Mouse (Mus musculus): ENCODE data around the gene Chst15. TPM values are rescaled to one million over a fixed set of nuclear protein-coding genes. Genes with fewer than 3 reads are reported as not detected.
A peak's percentile ranks its signal among the peaks of the same experiment; 100 is the strongest.

Gene Chst15
- polyA plus RNA-seq, 1 experiment from 2014 or later, result 13.6 TPM

DNA sequence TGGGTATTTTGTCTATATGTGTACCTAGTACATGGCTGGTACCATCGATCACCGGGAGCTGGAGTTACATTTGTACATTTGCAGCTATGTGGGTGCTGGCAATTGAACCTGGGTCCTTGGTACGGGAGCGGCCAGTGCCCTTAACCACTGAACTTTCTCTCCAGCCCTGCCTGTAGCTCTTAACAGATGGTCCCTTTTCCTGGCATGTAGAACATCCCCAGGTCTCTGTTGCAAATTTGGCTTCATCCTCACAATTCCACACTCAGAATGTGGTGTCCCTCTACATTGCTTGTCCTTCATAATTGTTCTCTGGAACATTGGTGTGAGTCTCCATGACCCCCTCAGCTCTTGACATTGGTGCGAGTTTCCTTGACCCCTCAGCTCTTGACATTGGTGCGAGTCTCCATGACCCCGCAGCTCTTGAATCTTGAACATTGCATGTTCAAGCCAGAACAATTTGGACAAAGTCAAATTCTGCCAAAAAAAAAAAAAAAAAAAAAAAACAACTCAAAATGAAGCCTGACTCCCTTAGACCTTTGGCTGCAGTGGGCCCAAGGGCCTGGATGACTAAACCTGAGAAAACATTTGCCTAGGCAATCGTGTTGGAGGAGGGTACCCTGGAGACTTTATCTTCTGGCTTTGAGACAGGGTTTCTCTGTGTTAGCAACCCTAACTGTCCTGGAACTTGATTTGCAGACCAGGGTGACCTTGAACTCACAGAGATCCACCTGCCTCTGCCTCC, 10.2 kb downstream of the Chst15 start:
- Histone ChIP-seq H3K9me3 (replicated peaks) (no peaks in the 10 kb centered on the region), H3K9ac (no peak overlapping the region), H3K27ac (no peak overlapping the region), H3K4me2 (no peak overlapping the region), H3K36me3 (ENCODE audit: poor library complexity, severe bottlenecking) (no peaks in the 10 kb centered on the region), H3K4me3 (no peak overlapping the region), H3K27me3 (no peaks in the 10 kb centered on the region), H3K4me1 (peaks cover 26% of the 10 kb centered on the region)
- 95% methylated on average over 8 of the region's 8 CpGs for WGBS
- no peak for ATAC-seq

DNA sequence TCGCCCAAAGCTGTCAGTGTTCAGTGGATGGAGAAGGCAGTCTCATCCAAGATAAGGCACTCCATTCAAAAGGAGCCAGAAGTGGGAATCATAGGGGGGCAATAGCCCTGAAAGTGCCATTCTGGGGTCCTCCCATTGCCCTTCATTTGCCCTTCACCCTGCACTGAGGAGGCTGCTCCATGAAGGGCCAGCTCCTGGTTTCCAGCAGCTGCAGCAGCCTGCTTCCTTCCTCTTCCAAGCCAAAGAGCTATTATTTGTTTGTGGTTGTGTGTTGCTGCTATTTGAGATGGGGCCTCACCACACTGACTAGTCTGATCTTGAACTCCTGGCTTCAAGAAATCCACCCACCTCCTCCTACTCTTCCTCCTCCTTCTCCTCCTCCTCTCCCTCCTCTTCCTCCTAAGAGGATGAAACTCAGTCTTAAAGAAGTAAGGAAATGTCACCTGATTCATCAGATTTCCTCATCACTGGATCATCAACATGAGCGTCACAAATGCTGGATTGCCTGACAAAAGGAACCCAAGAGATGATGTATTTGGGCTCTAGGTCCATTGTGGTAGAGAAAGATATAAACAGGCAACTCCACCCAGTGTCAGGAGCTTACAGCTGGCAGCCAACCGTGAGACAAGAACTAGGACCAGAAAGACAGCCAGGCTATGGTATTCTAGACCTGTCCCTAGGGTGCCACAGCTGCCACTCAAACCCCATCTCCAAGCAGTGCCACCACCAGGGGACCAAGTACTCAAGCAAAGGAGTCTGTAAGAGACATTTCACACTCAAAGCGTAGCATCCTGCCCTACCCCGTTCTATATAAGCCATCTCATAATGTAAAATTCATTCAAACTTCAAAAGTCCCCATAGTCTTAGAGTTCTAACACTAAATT, 11.3 kb downstream of the Chst15 start:
- Histone ChIP-seq H3K27ac (no peak overlapping the region), H3K9me3 (replicated peaks) (no peaks in the 10 kb centered on the region), H3K27me3 (no peaks in the 10 kb centered on the region), H3K4me3 (no peak overlapping the region), H3K9ac (no peak overlapping the region), H3K4me1 (peaks cover 21% of the 10 kb centered on the region), H3K36me3 (ENCODE audit: poor library complexity, severe bottlenecking) (no peaks in the 10 kb centered on the region), H3K4me2 (no peak overlapping the region)
- 88% methylated on average over 5 of the region's 5 CpGs for WGBS
- ATAC-seq, result no peak

DNA sequence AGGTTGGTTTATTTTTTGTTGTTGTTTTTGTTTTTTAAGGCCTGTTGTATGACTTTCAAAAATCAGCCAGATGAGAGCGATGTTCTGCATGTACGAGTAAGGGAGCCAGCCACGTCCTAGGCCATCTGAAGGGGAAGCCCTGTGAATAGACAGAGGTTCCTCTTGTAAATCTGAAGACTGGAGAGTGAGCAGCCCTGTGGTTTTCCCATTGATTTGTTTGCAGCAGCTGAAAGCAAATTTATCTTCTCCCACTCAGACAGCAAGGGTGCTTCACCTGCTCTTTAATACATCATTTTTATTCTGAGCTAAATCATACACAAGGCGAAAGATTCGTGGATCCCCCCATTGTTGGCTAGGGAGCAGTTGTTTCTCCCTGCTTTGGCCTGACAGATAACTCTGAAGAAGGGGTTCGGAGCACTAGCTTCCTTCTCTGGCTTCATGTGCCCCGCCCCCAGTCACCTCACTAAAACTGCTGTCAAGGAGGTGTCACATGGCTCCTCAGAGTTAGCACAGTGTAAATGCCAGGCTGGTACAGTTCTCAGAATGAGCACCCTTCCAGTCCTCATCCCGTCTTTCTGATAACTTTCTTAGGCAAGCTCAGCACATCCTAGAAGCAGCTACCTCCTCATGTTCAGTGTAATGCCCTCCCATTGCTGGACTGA, 12.5 kb downstream of the Chst15 start:
- no peak overlapping the region for H3K9ac ChIP-seq
- H3K27ac ChIP-seq, result no peak overlapping the region; the same call in 1 of the 2 replicates
- no peaks in the 10 kb centered on the region for H3K9me3 ChIP-seq (replicated peaks)
- ATAC-seq, result no peak
- 75% methylated on average over 8 of the region's 8 CpGs for WGBS
- H3K4me3 ChIP-seq, result no peak overlapping the region
- peaks cover 21% of the 10 kb centered on the region for H3K4me1 ChIP-seq
- H3K36me3 ChIP-seq (ENCODE audit: poor library complexity, severe bottlenecking), result no peaks in the 10 kb centered on the region
- no peak overlapping the region for H3K4me2 ChIP-seq
- H3K27me3 ChIP-seq, result no peaks in the 10 kb centered on the region

DNA sequence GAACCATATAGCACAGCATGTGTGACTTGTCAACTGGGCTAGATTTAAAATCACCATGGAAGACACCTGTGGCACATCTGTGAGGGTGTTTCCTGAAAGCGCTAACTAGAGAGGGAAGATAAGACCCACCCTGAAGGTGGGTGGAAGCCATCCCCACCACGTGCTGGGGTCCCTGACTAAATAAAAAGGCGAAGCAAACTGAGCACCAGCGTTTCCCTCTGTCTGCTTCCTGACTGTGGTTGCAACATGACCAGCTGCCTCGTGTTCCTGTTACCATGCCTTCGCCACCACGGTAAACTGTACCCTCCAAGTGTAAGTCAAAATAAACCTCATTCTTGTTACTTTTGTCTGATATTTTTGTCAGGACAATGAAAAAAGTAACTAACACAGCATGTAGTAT, 13.0 kb downstream of the Chst15 start:
- WGBS, result 88% methylated on average over 7 of the region's 7 CpGs
- Histone ChIP-seq H3K9me3 (replicated peaks) (no peaks in the 10 kb centered on the region), H3K27me3 (no peaks in the 10 kb centered on the region), H3K4me3 (no peak overlapping the region), H3K4me2 (no peak overlapping the region), H3K36me3 (ENCODE audit: poor library complexity, severe bottlenecking) (no peaks in the 10 kb centered on the region), H3K9ac (no peak overlapping the region), H3K27ac (no peak overlapping the region), H3K4me1 (peaks cover 21% of the 10 kb centered on the region)
- no peak for ATAC-seq

DNA sequence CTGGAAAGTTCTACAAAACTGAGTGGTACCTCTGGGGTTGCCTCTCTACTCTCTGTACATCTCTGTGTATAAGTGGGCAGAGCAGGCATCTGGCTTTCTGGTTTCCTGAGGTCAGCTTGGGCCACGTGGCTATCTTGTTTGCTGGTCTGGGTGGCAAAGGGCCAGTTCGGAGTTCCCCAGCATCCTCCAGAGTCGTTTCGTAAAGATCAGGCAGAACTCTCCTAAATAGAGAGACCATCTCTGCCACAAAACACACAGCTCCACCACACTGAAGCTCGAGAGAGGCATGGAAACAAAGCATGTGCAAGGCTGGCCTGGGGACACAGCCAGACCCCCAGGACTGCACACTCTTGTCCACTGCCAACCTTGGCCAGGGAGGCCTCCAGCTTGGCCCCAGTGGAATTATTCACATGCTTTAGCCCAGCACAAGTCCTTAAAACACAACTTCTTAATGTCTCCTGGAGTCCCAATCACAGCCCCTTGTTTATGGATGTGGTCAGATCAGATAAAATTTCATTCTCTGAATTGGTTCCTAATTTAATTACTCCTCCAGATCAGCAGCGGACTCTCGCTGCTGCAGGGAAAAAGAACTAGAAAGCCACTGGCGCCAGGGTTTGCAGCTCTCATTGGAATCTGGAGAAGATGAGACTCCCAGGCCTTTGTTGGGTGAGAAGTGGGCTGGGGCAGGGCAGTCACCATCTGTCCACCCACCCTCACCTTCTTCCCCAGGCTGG, 14.4 kb downstream of the Chst15 start:
- Histone ChIP-seq H3K4me3 (no peak overlapping the region), H3K36me3 (ENCODE audit: poor library complexity, severe bottlenecking) (no peaks in the 10 kb centered on the region), H3K4me2 (no peak overlapping the region), H3K9me3 (replicated peaks) (no peaks in the 10 kb centered on the region), H3K27ac (no peak overlapping the region), H3K27me3 (no peaks in the 10 kb centered on the region), H3K9ac (no peak overlapping the region), H3K4me1 (peaks cover 18% of the 10 kb centered on the region)
- no peak for ATAC-seq
- WGBS, result 88% methylated on average over 8 of the region's 8 CpGs

DNA sequence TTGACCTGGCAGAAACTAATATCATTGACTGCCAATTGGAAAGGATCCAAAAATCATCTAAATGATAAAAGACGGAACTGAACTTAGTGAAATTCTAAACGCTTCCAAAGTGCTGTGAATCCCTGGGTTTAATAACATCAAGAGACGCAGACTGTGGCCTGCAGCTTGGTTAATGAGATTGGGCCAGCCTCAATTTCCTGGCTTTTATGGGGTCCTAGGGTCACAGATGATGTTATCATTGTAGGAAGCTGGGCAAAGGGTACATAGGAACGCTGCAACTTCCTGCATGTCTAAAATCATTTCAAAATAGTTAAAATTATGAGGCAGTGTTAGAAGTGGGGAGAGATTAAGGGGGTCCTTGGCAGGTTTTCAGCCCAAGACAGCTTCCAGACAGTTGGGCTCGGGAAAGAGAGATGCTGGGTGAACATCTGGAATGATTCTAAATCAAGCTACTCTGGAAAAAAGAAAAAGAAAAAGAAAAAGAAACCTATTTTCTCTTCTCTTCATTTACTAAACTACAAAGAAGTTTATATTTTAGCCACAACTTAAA, 17.3 kb downstream of the Chst15 start:
- no peak overlapping the region for H3K4me3 ChIP-seq
- no peaks in the 10 kb centered on the region for H3K27me3 ChIP-seq
- no peak overlapping the region for H3K9ac ChIP-seq
- no peaks in the 10 kb centered on the region for H3K36me3 ChIP-seq (ENCODE audit: poor library complexity, severe bottlenecking)
- 77% methylated on average over 5 of the region's 5 CpGs for WGBS
- peaks cover 7% of the 10 kb centered on the region for H3K4me1 ChIP-seq
- H3K27ac ChIP-seq, result no peak overlapping the region
- H3K4me2 ChIP-seq, result no peak overlapping the region
- no peak for ATAC-seq
- no peaks in the 10 kb centered on the region for H3K9me3 ChIP-seq (replicated peaks)

DNA sequence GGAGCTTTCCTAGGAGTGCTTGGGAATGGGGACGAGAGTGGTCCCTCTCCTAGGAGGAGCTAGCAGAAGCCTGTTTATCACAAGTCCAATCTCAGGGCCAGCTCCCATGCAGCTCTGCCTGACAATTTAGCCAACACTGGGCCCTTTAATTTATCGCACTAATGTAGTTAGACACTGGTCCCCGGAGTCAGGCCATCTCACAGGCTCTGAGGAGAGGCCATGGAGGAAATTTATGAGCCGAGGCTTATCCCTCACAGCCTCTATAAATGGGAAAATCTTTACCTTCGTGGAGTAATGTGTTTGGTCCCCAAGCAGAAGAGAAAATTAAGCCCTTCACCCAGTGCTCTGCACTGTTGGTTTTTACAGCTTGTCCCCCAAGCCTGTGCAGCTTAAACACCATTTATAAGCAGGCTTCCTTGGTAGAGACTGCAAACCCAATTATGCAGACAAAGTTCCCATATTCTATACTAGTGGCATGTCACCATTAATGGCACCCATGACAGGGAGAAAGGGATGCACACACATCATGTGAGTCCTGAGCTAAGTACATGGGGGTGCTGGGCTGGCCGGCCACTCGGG, 18.5 kb downstream of the Chst15 start:
- no peak overlapping the region for H3K9ac ChIP-seq
- H3K27me3 ChIP-seq, result no peaks in the 10 kb centered on the region
- WGBS, result 91% methylated on average over 7 of the region's 7 CpGs
- H3K4me2 ChIP-seq, result no peak overlapping the region
- H3K4me3 ChIP-seq, result no peak overlapping the region
- H3K36me3 ChIP-seq (ENCODE audit: poor library complexity, severe bottlenecking), result no peaks in the 10 kb centered on the region
- ATAC-seq, result no peak
- no peaks in the 10 kb centered on the region for H3K9me3 ChIP-seq (replicated peaks)
- peaks cover 3% of the 10 kb centered on the region; the same call in 1 of the 2 replicates for H3K4me1 ChIP-seq
- no peak overlapping the region for H3K27ac ChIP-seq

DNA sequence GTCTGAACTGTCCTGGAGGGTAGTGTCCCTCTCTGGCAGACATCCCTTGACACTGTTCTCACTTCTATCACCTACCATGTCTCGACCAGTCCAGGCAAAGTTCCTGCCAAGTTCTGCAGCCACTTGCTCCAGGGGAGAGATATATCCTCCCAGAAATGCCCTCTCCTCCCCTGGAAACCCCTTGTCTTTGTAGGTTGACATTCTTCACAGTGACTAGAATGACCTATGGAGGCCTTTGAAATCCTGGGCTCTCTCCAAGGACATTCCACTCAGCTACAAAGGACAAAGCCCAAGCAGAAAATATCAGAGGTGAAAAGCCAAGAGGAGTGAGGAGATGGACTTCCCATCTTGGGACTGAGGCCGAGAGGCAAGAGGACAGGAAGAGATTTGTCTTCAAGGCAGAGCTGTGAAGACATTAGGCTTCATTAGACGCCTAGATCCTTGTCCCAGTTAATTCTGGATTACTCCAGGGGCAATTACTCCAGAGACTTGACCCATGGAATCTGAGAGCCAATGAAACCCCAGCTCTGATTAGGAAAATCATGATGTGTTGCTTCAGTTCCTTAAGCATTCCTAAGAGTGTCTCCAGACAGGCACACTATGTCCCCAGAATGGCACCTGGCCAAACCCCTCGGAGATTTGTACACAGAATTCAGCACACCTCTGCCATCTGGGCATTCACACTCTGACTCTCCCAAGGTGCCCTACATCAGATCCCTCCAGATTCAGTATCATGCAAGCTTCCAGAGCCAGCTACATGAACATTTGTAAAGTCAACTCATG, 20.2 kb downstream of the Chst15 start:
- ATAC-seq, result no peak
- Histone ChIP-seq H3K4me1 (no peaks in the 10 kb centered on the region), H3K4me2 (no peak overlapping the region), H3K27me3 (no peaks in the 10 kb centered on the region), H3K9ac (no peak overlapping the region), H3K9me3 (replicated peaks) (no peaks in the 10 kb centered on the region), H3K36me3 (ENCODE audit: poor library complexity, severe bottlenecking) (no peaks in the 10 kb centered on the region), H3K27ac (no peak overlapping the region), H3K4me3 (no peak overlapping the region)
- 82% methylated on average over 4 of the region's 4 CpGs for WGBS

DNA sequence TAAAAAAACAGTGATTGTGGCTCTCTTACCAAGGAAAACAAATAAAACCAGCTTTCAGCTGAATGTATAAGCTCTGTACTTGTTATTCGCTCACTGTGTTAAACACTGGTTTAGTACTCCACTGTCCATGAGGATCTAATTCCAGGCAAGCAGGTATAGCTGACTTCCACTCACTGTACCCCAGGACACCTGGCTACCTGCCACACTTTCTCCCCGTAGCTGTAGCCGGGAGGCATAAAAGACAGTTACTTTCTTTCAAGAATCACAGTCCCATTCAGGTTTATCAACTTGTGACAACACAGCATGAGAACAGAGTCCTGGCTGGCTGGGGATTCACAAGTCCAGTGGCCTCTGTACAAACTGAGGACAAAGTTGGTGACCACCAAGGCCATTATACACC, 20.9 kb downstream of the Chst15 start:
- no peak for ATAC-seq

DNA sequence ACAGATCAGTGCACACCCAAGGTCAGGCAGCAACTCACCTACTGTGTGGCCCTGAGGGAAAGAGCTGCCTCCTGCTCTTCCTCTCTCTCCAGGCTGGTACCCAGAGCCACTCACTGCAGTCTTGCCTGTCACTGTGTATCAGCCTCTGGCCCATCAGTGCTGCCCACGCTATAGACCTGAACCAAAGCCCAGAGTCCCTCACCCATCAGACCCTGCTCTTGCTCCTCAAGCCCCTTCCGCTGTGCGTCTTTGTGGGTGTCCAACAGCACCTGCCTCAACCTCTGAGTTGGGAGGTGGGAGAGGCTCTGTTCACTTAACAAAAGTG, 29.7 kb downstream of the Chst15 start:
- 78% methylated on average over 3 of the region's 3 CpGs for WGBS
- no peaks in the 10 kb centered on the region for H3K27me3 ChIP-seq
- H3K27ac ChIP-seq, result 0 out of 2 replicates have a peak overlapping the region, but pooled peaks have one; percentile 61
- no peaks in the 10 kb centered on the region for H3K36me3 ChIP-seq (ENCODE audit: poor library complexity, severe bottlenecking)
- H3K9me3 ChIP-seq (replicated peaks), result no peaks in the 10 kb centered on the region
- peaks cover 78% of the 10 kb centered on the region for H3K4me1 ChIP-seq
- H3K9ac ChIP-seq, result no peak overlapping the region
- no peak overlapping the region for H3K4me2 ChIP-seq
- no peak for ATAC-seq
- no peak overlapping the region for H3K4me3 ChIP-seq

More for the DNA sequence above, 20.9 kb downstream of the Chst15 start:
- no peaks in the 10 kb centered on the region for H3K4me1 ChIP-seq
- no peaks in the 10 kb centered on the region for H3K36me3 ChIP-seq (ENCODE audit: poor library complexity, severe bottlenecking)
- H3K27me3 ChIP-seq, result no peaks in the 10 kb centered on the region
- H3K9me3 ChIP-seq (replicated peaks), result no peaks in the 10 kb centered on the region
- 81% methylated on average over 3 of the region's 3 CpGs for WGBS
- H3K4me2 ChIP-seq, result no peak overlapping the region
- H3K9ac ChIP-seq, result no peak overlapping the region
- no peak overlapping the region for H3K4me3 ChIP-seq
- no peak overlapping the region for H3K27ac ChIP-seq
